Mouse (Mus musculus): ENCODE data around the gene Foxe3. TPM values are rescaled to one million over a fixed set of nuclear protein-coding genes. Genes with fewer than 3 reads are reported as not detected.

Foxe3 gene
- polyA plus RNA-seq, 1 experiment from 2014 or later: not detected

GRCm38 (mm10) chr4:114937459-114938047, 11.7 kb upstream of the Foxe3 start:
- Histone ChIP-seq H3K4me2 (ENCODE audit: low read depth, low read length) (no peak overlapping the region), H3K4me3 (ENCODE audit: low read depth, low read length) (no peak overlapping the region), H3K36me3 (ENCODE audit: control insufficient read depth, insufficient read depth, low read length) (no peaks in the 10 kb centered on the region), H3K4me1 (ENCODE audit: control insufficient read depth, insufficient read depth, low read length) (peaks cover 8% of the 10 kb centered on the region; the same call in 1 of the 2 replicates), H3K9ac (ENCODE audit: low read depth, low read length) (no peak overlapping the region), H3K27me3 (replicated peaks; ENCODE audit: control insufficient read depth, insufficient read depth, low read length) (peaks cover 10% of the 10 kb centered on the region; the same call in 1 of the 2 replicates), H3K27ac (replicated peaks; ENCODE audit: low read depth, low read length) (no peak overlapping the region), H3K9me3 (ENCODE audit: control insufficient read depth, low read length) (no peaks in the 10 kb centered on the region)
- DNase-seq (ENCODE audit: low spot score) (peak; percentile 73), ATAC-seq (ENCODE audit: low read depth) (peak; percentile 89)
- WGBS: 22% methylated on average over 4 of the region's 4 CpGs

GRCm38 (mm10) chr4:114934188-114934587, 8.4 kb upstream of the Foxe3 start:
- DNase-seq (ENCODE audit: low spot score) (no peak), ATAC-seq (ENCODE audit: low read depth) (no peak)
- Histone ChIP-seq H3K9ac (ENCODE audit: low read depth, low read length) (no peak overlapping the region), H3K4me1 (ENCODE audit: control insufficient read depth, insufficient read depth, low read length) (peaks cover 3% of the 10 kb centered on the region; the same call in 1 of the 2 replicates), H3K4me3 (ENCODE audit: low read depth, low read length) (no peak overlapping the region), H3K4me2 (ENCODE audit: low read depth, low read length) (no peak overlapping the region), H3K27ac (replicated peaks; ENCODE audit: low read depth, low read length) (no peak overlapping the region), H3K9me3 (ENCODE audit: control insufficient read depth, low read length) (no peaks in the 10 kb centered on the region), H3K27me3 (replicated peaks; ENCODE audit: control insufficient read depth, insufficient read depth, low read length) (peaks cover 31% of the 10 kb centered on the region), H3K36me3 (ENCODE audit: control insufficient read depth, insufficient read depth, low read length) (no peaks in the 10 kb centered on the region)
- 90% methylated on average over 6 of the region's 6 CpGs for WGBS

GRCm38 (mm10) chr4:114932747-114933146, 6.9 kb upstream of the Foxe3 start:
- H3K4me1 ChIP-seq (ENCODE audit: control insufficient read depth, insufficient read depth, low read length): peaks cover 3% of the 10 kb centered on the region; the same call in 1 of the 2 replicates
- ATAC-seq (ENCODE audit: low read depth) (no peak), DNase-seq (ENCODE audit: low spot score) (no peak)
- no peaks in the 10 kb centered on the region for H3K36me3 ChIP-seq (ENCODE audit: control insufficient read depth, insufficient read depth, low read length)
- H3K9ac ChIP-seq (ENCODE audit: low read depth, low read length): no peak overlapping the region
- no peak overlapping the region for H3K4me2 ChIP-seq (ENCODE audit: low read depth, low read length)
- H3K27me3 ChIP-seq (replicated peaks; ENCODE audit: control insufficient read depth, insufficient read depth, low read length): peaks cover 40% of the 10 kb centered on the region
- H3K4me3 ChIP-seq (ENCODE audit: low read depth, low read length): no peak overlapping the region
- no peak overlapping the region for H3K27ac ChIP-seq (replicated peaks; ENCODE audit: low read depth, low read length)
- no peaks in the 10 kb centered on the region for H3K9me3 ChIP-seq (ENCODE audit: control insufficient read depth, low read length)
- 58% methylated on average over 4 of the region's 4 CpGs for WGBS

- WGBS: 26% methylated on average over 15 of the region's 15 CpGs
- DNase-seq (ENCODE audit: low spot score): no peak
- Histone ChIP-seq H3K9ac (ENCODE audit: low read depth, low read length) (no peak overlapping the region), H3K27me3 (replicated peaks; ENCODE audit: control insufficient read depth, insufficient read depth, low read length) (peaks cover 76% of the 10 kb centered on the region), H3K4me3 (ENCODE audit: low read depth, low read length) (no peak overlapping the region), H3K4me2 (ENCODE audit: low read depth, low read length) (no peak overlapping the region), H3K27ac (replicated peaks; ENCODE audit: low read depth, low read length) (no peak overlapping the region), H3K36me3 (ENCODE audit: control insufficient read depth, insufficient read depth, low read length) (no peaks in the 10 kb centered on the region), H3K9me3 (ENCODE audit: control insufficient read depth, low read length) (no peaks in the 10 kb centered on the region), H3K4me1 (ENCODE audit: control insufficient read depth, insufficient read depth, low read length) (peaks cover 4% of the 10 kb centered on the region; the same call in 1 of the 2 replicates)
- ATAC-seq (ENCODE audit: low read depth): no peak
Measured at GRCm38 (mm10) chr4:114929155-114929554, 3.3 kb upstream of the Foxe3 start.

- Histone ChIP-seq H3K4me1 (ENCODE audit: control insufficient read depth, insufficient read depth, low read length) (0 out of 2 replicates have a peak, but pooled peaks cover 4% of the 10 kb centered on the region), H3K27me3 (replicated peaks; ENCODE audit: control insufficient read depth, insufficient read depth, low read length) (peaks cover 83% of the 10 kb centered on the region), H3K4me2 (ENCODE audit: low read depth, low read length) (peak overlapping the region; percentile 75), H3K27ac (replicated peaks; ENCODE audit: low read depth, low read length) (no peak overlapping the region), H3K36me3 (ENCODE audit: control insufficient read depth, insufficient read depth, low read length) (no peaks in the 10 kb centered on the region), H3K9ac (ENCODE audit: low read depth, low read length) (peak overlapping the region; percentile 53), H3K9me3 (ENCODE audit: control insufficient read depth, low read length) (no peaks in the 10 kb centered on the region), H3K4me3 (ENCODE audit: low read depth, low read length) (peak overlapping the region; percentile 45)
- ATAC-seq (ENCODE audit: low read depth) (peak; percentile 44; the same call in 1 of the 2 replicates), DNase-seq (ENCODE audit: low spot score) (no peak)
- WGBS: 2% methylated on average over 31 of the region's 125 CpGs
Measured at GRCm38 (mm10) chr4:114924971-114925916, 569 bp downstream of the Foxe3 start.

GRCm38 (mm10) chr4:114917091-114917490, 8.7 kb downstream of the Foxe3 start:
- no peaks in the 10 kb centered on the region for H3K9me3 ChIP-seq (ENCODE audit: control insufficient read depth, low read length)
- no peak for ATAC-seq (ENCODE audit: low read depth)
- H3K9ac ChIP-seq (ENCODE audit: low read depth, low read length): no peak overlapping the region
- DNase-seq (ENCODE audit: low spot score): peak; percentile 80
- WGBS: 58% methylated on average over 2 of the region's 2 CpGs
- no peak overlapping the region for H3K27ac ChIP-seq (replicated peaks; ENCODE audit: low read depth, low read length)
- no peak overlapping the region for H3K4me2 ChIP-seq (ENCODE audit: low read depth, low read length)
- no peak overlapping the region for H3K4me3 ChIP-seq (ENCODE audit: low read depth, low read length)
- peaks cover 7% of the 10 kb centered on the region for H3K4me1 ChIP-seq (ENCODE audit: control insufficient read depth, insufficient read depth, low read length)
- no peaks in the 10 kb centered on the region for H3K36me3 ChIP-seq (ENCODE audit: control insufficient read depth, insufficient read depth, low read length)
- peaks cover 70% of the 10 kb centered on the region for H3K27me3 ChIP-seq (replicated peaks; ENCODE audit: control insufficient read depth, insufficient read depth, low read length)

GRCm38 (mm10) chr4:114916056-114916455, 9.8 kb downstream of the Foxe3 start:
- Histone ChIP-seq H3K9ac (ENCODE audit: low read depth, low read length) (no peak overlapping the region), H3K9me3 (ENCODE audit: control insufficient read depth, low read length) (no peaks in the 10 kb centered on the region), H3K27ac (replicated peaks; ENCODE audit: low read depth, low read length) (no peak overlapping the region), H3K36me3 (ENCODE audit: control insufficient read depth, insufficient read depth, low read length) (no peaks in the 10 kb centered on the region), H3K4me2 (ENCODE audit: low read depth, low read length) (no peak overlapping the region), H3K4me1 (ENCODE audit: control insufficient read depth, insufficient read depth, low read length) (peaks cover 7% of the 10 kb centered on the region), H3K27me3 (replicated peaks; ENCODE audit: control insufficient read depth, insufficient read depth, low read length) (peaks cover 74% of the 10 kb centered on the region), H3K4me3 (ENCODE audit: low read depth, low read length) (no peak overlapping the region)
- DNase-seq (ENCODE audit: low spot score) (no peak), ATAC-seq (ENCODE audit: low read depth) (no peak)
- 53% methylated on average over 4 of the region's 4 CpGs for WGBS

GRCm38 (mm10) chr4:114913594-114913962, 12.2 kb downstream of the Foxe3 start:
- no peaks in the 10 kb centered on the region for H3K9me3 ChIP-seq (ENCODE audit: control insufficient read depth, low read length)
- H3K9ac ChIP-seq (ENCODE audit: low read depth, low read length): no peak overlapping the region
- ATAC-seq (ENCODE audit: low read depth) (0 out of 2 replicates have a peak, but pooled peaks have one; percentile 24), DNase-seq (ENCODE audit: low spot score) (peak; percentile 78)
- H3K27me3 ChIP-seq (replicated peaks; ENCODE audit: control insufficient read depth, insufficient read depth, low read length): peaks cover 90% of the 10 kb centered on the region
- peak overlapping the region; percentile 20; the same call in 1 of the 2 replicates for H3K4me3 ChIP-seq (ENCODE audit: low read depth, low read length)
- H3K4me2 ChIP-seq (ENCODE audit: low read depth, low read length): peak overlapping the region; percentile 23; the same call in 1 of the 2 replicates
- WGBS: 2% methylated on average over 13 of the region's 13 CpGs
- H3K36me3 ChIP-seq (ENCODE audit: control insufficient read depth, insufficient read depth, low read length): no peaks in the 10 kb centered on the region
- no peak overlapping the region for H3K27ac ChIP-seq (replicated peaks; ENCODE audit: low read depth, low read length)
- peaks cover 7% of the 10 kb centered on the region for H3K4me1 ChIP-seq (ENCODE audit: control insufficient read depth, insufficient read depth, low read length)
